Mouse (Mus musculus): Measurements from ENCODE around the gene Pi16. TPM values are rescaled to one million over a fixed set of nuclear protein-coding genes. Genes with fewer than 3 reads are reported as not detected.
A peak's percentile ranks its signal among the peaks of the same experiment; 100 is the strongest.

Gene Pi16
- polyA plus RNA-seq, 1 experiment from 2014 or later, result 1.3 TPM

DNA sequence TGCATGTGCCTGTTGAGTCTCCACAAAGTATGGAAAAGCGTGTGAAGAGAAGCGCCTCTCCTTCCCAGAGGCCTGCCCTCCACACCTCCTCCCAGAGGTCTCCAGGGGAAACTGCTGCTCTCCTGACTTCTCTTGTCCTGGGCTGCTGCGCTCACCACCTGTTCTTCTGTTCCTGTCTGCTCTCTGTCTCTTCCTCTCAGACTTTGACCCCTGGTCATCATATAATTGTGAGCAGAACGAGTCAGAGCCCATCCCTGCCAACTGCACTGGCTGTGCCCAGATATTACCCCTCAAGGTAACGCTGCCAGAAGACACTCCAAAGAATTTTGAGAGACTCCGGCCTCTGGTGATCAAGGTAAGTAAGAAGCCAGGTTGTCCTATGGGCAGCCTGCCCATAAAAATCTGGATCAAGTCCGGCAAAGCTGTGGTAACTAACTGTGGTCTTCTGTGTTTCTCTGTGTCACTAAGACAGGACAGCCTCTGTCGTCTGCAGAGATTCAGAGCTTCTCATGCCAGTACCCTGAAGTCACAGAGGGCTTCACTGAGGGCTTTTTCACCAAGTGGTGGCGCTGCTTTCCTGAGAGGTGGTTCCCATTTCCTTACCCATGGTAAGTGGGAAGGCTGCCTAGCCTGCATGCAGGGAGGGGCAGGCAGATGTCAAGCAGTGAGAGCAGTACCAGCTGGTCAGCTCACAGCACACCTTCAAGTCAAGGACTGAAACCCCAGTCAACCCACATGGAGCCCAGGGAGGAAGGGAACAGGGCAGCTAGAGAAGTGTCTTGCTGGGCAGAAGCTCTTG lies 23.5 kb upstream of the Pi16 start:
- 81% methylated on average over 9 of the region's 9 CpGs for WGBS
- H3K9ac ChIP-seq, result no peak overlapping the region
- H3K4me3 ChIP-seq, result no peak overlapping the region
- no peaks in the 10 kb centered on the region for H3K4me1 ChIP-seq (replicated peaks)
- no peaks in the 10 kb centered on the region for H3K27me3 ChIP-seq
- no peak overlapping the region for H3K27ac ChIP-seq
- H3K36me3 ChIP-seq, result peaks cover 79% of the 10 kb centered on the region
- H3K4me2 ChIP-seq, result no peak overlapping the region
- no peaks in the 10 kb centered on the region for H3K9me3 ChIP-seq
- no peak for ATAC-seq (ENCODE audit: low FRiP score)

DNA sequence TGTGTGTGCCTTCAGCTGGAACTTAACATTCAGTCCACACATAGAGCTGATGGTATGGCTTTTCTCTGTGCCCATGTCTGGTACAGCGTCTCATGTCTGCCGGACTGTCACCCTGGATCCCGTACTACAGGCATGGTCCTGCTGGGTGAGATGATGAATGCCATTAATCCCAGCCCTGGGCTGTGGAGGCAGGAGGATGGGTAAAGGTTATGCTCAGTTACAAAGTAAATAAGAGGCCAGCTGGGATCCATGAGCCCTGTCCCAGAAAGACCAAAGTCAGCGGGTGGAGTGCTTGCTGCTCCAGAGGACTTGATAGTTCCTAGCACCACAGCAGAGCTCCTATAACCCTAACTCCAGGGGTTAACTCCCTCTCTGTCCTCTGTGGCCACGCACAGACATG lies 21.6 kb upstream of the Pi16 start:
- H3K9me3 ChIP-seq, result no peaks in the 10 kb centered on the region
- no peak overlapping the region for H3K4me2 ChIP-seq
- H3K9ac ChIP-seq, result no peak overlapping the region
- H3K27ac ChIP-seq, result no peak overlapping the region
- H3K4me1 ChIP-seq (replicated peaks), result no peaks in the 10 kb centered on the region
- no peak overlapping the region for H3K4me3 ChIP-seq
- WGBS, result 81% methylated on average over 5 of the region's 5 CpGs
- H3K27me3 ChIP-seq, result no peaks in the 10 kb centered on the region
- no peak for ATAC-seq (ENCODE audit: low FRiP score)
- H3K36me3 ChIP-seq, result peaks cover 88% of the 10 kb centered on the region

DNA sequence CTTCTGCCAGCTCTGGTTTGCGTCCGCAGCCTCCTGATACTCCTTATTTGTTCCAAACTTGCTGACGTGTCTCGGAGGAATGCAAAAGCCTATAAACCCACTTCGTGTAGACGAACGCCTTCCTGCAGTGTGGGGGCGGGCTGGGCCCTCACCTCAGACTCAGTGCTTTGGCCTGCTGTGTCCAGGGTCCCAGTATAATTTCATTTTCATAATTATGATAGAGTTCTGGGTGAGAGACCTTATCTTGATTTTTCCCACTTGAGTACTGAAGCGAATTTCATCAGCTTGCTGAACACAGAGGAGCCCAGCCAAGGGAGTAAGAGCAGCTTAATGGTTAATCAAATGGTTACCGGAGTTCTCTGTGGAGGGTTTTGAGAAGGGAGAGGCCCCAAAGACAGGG lies 20.2 kb upstream of the Pi16 start:
- no peak for ATAC-seq (ENCODE audit: low FRiP score)
- no peaks in the 10 kb centered on the region for H3K9me3 ChIP-seq
- H3K4me2 ChIP-seq, result no peak overlapping the region
- H3K36me3 ChIP-seq, result peaks cover 95% of the 10 kb centered on the region
- no peak overlapping the region for H3K4me3 ChIP-seq
- no peaks in the 10 kb centered on the region for H3K27me3 ChIP-seq
- H3K4me1 ChIP-seq (replicated peaks), result no peaks in the 10 kb centered on the region
- H3K9ac ChIP-seq, result no peak overlapping the region
- no peak overlapping the region for H3K27ac ChIP-seq
- 84% methylated on average over 10 of the region's 10 CpGs for WGBS

DNA sequence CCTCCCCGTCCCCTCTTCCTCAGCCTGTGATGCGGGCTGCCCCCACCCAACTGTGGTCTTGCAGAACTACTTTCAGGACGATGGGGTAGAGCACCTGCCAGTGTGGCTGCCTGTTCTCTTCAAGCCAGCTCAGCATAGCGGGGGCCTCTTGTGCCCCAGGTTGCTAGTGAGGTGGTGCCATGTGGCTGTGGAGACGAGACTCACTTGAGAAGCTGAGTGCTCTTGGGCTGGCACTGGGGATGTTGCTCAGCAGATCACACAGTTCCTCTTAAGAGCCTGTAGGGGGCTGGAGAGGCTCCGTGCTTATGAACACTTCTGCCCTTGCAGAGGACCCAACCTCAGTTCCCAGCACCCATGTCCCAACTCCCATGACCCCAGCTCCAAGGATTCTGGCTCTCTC lies 19.7 kb upstream of the Pi16 start:
- Histone ChIP-seq H3K4me1 (replicated peaks) (no peaks in the 10 kb centered on the region), H3K4me2 (no peak overlapping the region), H3K9ac (no peak overlapping the region), H3K4me3 (no peak overlapping the region), H3K27ac (no peak overlapping the region), H3K9me3 (no peaks in the 10 kb centered on the region), H3K27me3 (no peaks in the 10 kb centered on the region), H3K36me3 (peaks cover 96% of the 10 kb centered on the region)
- no peak for ATAC-seq (ENCODE audit: low FRiP score)
- 91% methylated on average over 6 of the region's 6 CpGs for WGBS

DNA sequence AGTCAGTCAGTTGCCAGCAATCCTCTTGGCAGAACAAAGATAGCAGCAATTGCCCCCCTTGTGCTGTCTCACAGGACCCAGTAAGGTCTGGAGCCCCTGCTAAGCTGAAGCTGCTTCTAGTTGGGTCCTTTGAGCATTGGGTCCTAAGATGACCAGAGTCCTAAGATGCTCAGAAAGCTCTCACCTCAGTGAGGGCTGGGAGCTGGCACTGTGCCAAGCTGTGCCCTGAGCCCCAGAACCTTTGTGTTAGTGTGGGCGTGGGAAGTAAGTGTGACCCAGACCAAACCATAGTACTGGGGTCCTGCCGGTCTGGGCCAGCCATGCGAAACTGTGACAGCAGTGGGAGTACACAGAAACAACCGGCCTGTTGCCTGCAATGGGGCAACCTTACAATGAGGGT lies 18.2 kb upstream of the Pi16 start:
- Histone ChIP-seq H3K9ac (no peak overlapping the region), H3K36me3 (peaks cover 82% of the 10 kb centered on the region), H3K4me2 (no peak overlapping the region), H3K27me3 (no peaks in the 10 kb centered on the region), H3K9me3 (no peaks in the 10 kb centered on the region), H3K27ac (no peak overlapping the region), H3K4me3 (no peak overlapping the region), H3K4me1 (replicated peaks) (no peaks in the 10 kb centered on the region)
- WGBS, result 89% methylated on average over 4 of the region's 4 CpGs
- ATAC-seq (ENCODE audit: low FRiP score), result no peak

DNA sequence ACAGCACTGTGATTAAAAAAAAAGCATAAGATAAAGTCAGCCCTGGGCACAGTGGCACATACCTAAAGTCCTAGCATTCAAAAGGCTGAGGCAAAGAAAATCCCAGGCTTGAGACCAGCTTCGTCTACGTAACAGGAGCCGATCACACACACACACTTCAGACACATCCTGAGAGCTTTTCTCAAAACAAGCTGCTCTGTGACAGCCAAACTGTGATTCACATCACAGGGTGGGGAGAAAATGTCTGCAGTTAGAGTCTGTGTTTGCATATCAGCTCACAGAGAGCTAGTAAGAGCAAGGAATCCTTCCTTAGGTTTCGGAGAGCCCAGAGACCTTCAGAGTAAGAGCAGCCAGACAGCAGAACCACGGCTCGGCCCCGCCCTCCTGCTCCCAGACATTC lies 16.6 kb upstream of the Pi16 start:
- WGBS, result 92% methylated on average over 7 of the region's 7 CpGs
- Histone ChIP-seq H3K4me2 (no peak overlapping the region), H3K36me3 (peaks cover 65% of the 10 kb centered on the region)

DNA sequence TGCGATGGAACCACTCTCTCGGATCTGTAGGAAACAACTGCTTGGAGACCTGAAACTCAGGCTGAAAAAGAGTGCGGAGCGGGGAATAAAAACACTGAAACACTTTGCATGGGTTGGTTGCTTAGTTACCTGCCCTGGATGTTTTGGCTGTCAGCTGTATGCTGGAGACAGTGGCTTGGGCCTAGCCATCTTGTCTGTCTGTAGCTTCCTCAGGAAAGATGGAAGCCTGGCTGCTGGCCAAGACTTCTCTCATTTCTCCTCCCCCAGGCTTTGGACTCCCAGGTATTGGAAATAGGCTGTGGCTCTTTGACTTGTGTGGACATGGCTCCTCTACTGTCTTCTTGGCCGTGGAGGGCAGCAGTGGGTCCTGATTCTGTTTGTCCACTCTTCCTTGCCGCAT lies 16.1 kb upstream of the Pi16 start:
- H3K36me3 ChIP-seq, result peaks cover 61% of the 10 kb centered on the region
- H3K4me1 ChIP-seq (replicated peaks), result peaks cover 13% of the 10 kb centered on the region
- H3K4me2 ChIP-seq, result no peak overlapping the region
- no peak overlapping the region for H3K9ac ChIP-seq
- ATAC-seq (ENCODE audit: low FRiP score), result no peak
- H3K27me3 ChIP-seq, result no peaks in the 10 kb centered on the region
- H3K4me3 ChIP-seq, result no peak overlapping the region
- no peak overlapping the region for H3K27ac ChIP-seq
- WGBS, result 94% methylated on average over 6 of the region's 6 CpGs
- H3K9me3 ChIP-seq, result no peaks in the 10 kb centered on the region

More for the DNA sequence above, 16.6 kb upstream of the Pi16 start:
- no peak overlapping the region for H3K9ac ChIP-seq
- ATAC-seq (ENCODE audit: low FRiP score), result no peak
- H3K4me3 ChIP-seq, result no peak overlapping the region
- no peaks in the 10 kb centered on the region for H3K9me3 ChIP-seq
- no peak overlapping the region for H3K27ac ChIP-seq
- H3K4me1 ChIP-seq (replicated peaks), result peaks cover 12% of the 10 kb centered on the region
- no peaks in the 10 kb centered on the region for H3K27me3 ChIP-seq

DNA sequence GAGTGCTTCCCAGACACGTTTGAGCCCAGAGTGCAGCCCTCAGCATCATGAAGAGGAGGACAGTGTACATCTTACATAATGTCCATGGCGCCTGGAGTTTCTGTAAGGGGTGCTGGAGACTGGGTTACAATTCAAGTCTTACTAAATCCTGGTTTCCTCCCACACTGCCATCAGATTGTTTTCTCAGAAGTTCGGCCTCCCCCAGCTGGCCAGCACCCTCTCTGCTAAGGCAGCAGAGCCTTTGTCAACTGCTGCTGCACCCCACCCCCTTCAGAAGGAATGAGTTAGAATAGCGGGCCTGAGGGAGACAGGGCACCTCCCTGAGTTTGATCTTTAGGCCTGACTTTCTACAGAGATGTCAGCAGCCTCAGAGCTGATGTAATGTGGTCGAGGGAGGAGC lies 15.3 kb upstream of the Pi16 start:
- Histone ChIP-seq H3K4me3 (no peak overlapping the region), H3K4me2 (no peak overlapping the region), H3K4me1 (replicated peaks) (peaks cover 13% of the 10 kb centered on the region), H3K9me3 (no peaks in the 10 kb centered on the region), H3K27me3 (no peaks in the 10 kb centered on the region), H3K9ac (no peak overlapping the region), H3K27ac (no peak overlapping the region), H3K36me3 (peaks cover 54% of the 10 kb centered on the region)
- 77% methylated on average over 5 of the region's 5 CpGs for WGBS
- no peak for ATAC-seq (ENCODE audit: low FRiP score)

DNA sequence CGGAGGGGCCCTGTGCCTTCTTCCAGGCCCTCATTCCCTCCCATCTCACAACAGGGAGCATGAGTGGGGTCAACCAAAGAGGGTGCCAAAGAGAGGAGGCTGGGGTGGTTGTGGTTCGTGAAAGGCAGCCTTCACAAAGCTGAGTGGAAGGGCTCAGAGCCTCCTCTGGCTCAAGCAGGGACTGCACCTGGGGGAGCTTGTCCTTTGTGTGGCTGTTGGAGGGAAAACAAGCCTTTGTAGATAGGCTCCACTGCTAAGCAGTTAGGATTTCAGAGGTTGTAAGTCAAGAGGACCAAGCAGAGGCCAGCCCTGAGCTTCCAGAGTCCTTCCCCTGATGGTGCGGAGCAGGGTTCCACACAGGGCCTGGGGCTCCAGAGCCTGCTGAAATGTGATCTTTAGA lies 14.4 kb upstream of the Pi16 start:
- Histone ChIP-seq H3K9ac (0 out of 2 replicates have a peak overlapping the region, but pooled peaks have one; percentile 20), H3K4me3 (no peak overlapping the region), H3K36me3 (peaks cover 45% of the 10 kb centered on the region), H3K4me1 (replicated peaks) (peaks cover 13% of the 10 kb centered on the region), H3K9me3 (no peaks in the 10 kb centered on the region), H3K27me3 (no peaks in the 10 kb centered on the region), H3K27ac (0 out of 2 replicates have a peak overlapping the region, but pooled peaks have one; percentile 1), H3K4me2 (no peak overlapping the region)
- 44% methylated on average over 3 of the region's 3 CpGs for WGBS
- no peak for ATAC-seq (ENCODE audit: low FRiP score)

DNA sequence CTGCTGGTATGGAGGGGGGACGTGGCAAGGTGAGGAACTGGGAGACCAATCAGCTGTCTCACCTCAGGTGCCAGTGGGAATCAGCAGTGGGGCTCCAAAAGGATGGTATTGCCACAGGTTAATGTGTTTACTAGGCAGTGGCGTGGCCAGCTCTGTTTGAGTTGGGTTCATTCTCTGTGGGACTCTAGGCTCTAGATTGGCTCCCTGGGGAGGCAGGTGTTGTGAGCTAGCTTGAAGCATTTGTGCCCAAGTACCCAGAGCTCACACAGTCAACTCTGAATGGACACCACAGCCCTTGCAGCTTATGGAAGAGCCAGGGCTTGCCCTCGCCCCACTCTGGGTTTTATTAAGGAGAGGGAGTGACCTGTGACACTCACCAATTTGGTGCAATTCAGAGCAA lies 13.6 kb upstream of the Pi16 start:
- H3K36me3 ChIP-seq, result peaks cover 39% of the 10 kb centered on the region
- peaks cover 13% of the 10 kb centered on the region for H3K4me1 ChIP-seq (replicated peaks)
- no peak for ATAC-seq (ENCODE audit: low FRiP score)
- no peak overlapping the region for H3K4me2 ChIP-seq
- H3K9ac ChIP-seq, result no peak overlapping the region
- H3K27me3 ChIP-seq, result no peaks in the 10 kb centered on the region
- H3K9me3 ChIP-seq, result no peaks in the 10 kb centered on the region
- 85% methylated on average over 3 of the region's 3 CpGs for WGBS
- H3K4me3 ChIP-seq, result no peak overlapping the region
- no peak overlapping the region for H3K27ac ChIP-seq

DNA sequence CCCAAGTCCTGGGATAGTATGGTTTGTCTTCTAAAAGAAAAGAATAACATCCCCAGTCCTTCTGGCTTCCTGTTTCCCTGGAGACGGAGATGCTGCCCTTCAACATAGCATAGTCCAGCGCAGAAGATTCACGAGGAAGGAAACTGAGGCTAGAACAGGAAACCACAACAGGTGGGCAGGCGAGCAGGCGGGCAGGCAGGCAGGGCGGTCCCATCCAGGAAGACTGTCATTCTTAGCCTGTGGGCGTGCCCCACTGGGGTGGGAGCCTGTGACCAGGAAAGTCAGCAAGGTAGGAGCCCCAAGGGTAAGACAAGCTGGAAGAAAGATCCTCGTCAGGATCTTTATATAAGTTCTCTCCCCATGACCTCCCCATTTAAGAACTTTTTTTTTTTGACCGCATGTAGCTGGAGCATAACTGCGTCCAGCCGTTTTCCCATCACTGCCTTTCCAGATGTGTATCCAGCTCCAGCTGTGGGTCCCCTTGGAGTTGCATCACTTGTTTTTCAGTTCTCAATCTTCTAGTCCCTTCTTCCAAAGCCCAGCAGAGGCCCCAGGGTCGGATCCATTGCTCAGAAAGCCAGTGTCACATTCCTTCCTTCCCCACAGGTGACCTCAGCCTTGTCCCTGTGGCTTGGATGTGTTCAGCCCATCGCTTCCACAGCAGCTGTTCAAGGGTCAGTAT lies 13.0 kb upstream of the Pi16 start:
- Histone ChIP-seq H3K27ac (no peak overlapping the region; the same call in 1 of the 2 replicates), H3K4me3 (no peak overlapping the region), H3K27me3 (no peaks in the 10 kb centered on the region), H3K4me2 (no peak overlapping the region), H3K9me3 (no peaks in the 10 kb centered on the region), H3K4me1 (replicated peaks) (peaks cover 13% of the 10 kb centered on the region), H3K9ac (no peak overlapping the region), H3K36me3 (peaks cover 32% of the 10 kb centered on the region)
- 68% methylated on average over 13 of the region's 13 CpGs for WGBS
- no peak for ATAC-seq (ENCODE audit: low FRiP score)

DNA sequence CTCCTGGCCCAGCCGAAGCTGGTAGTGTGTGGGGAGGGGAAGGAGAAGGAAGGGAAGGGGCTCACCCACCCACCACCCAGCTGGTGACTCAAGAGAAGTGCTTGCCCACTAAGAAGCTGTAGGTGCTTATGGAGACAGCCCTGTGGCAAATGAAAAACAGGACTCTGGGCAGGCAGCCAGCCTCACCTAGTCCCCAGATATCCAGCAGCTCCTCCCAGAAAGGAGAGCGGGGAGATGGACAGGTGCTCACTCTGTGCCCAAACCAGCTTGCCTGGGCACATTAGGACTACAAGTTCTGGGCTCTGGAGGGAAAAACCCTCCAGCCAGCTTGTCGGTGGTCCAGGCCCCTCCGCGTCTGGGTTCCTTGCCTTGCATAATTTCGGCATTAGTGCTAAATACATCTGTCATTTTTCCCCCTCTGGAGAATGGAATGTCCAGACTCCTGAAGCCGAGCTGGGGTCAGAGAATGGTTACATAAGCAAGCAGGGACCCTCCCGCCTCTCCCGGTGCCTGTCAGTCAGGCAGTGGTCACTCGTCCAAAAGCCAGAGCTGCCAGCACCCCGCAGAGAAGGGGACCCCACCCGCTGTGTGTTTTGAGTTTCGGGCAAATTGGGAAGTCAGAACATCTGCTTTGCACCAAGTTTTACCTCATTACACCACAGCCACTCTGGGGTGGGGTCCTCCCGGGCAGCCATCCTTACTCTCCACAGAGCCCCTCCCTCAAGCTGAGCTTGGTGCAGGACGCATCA lies 12.2 kb upstream of the Pi16 start:
- Histone ChIP-seq H3K4me3 (no peak overlapping the region), H3K27ac (no peak overlapping the region; the same call in 1 of the 2 replicates), H3K4me1 (replicated peaks) (peaks cover 13% of the 10 kb centered on the region), H3K27me3 (no peaks in the 10 kb centered on the region), H3K36me3 (peaks cover 25% of the 10 kb centered on the region), H3K9me3 (no peaks in the 10 kb centered on the region), H3K9ac (0 out of 2 replicates have a peak overlapping the region, but pooled peaks have one; percentile 1), H3K4me2 (no peak overlapping the region)
- 29% methylated on average over 15 of the region's 15 CpGs for WGBS
- no peak for ATAC-seq (ENCODE audit: low FRiP score)

Measured in hindbrain, embryonic 13.5 days (tissue).